Mouse (Mus musculus) neural tube, embryonic 13.5 days (tissue): ENCODE data around the gene Ctc1. TPM values are rescaled to one million over a fixed set of nuclear protein-coding genes. Genes with fewer than 3 reads are reported as not detected.
A peak's percentile ranks its signal among the peaks of the same experiment; 100 is the strongest.

Experiments used
- ATAC-seq: fragments of 200-750 bp; cut with Nextera tagmentation; 2 replicates; pipeline ENCODE4 v1.8.0; 2017; ENCODE audit warnings: low read depth, mild to moderate bottlenecking, moderate TSS enrichment, moderate library complexity
- H3K27ac ChIP-seq: fragments of 300-500 bp; sonication (generic); replicated peaks from 2 replicates; pipeline ENCODE4 v1.5.1; 2015; ENCODE audit warnings: moderate library complexity, mild to moderate bottlenecking, inconsistent platforms
- H3K27me3 ChIP-seq: fragments of 300-500 bp; sonication (generic); 2 replicates; pipeline ENCODE4 v1.6.1; 2015; ENCODE audit warnings: mild to moderate bottlenecking, inconsistent platforms
- H3K36me3 ChIP-seq: fragments of 300-500 bp; sonication (generic); 2 replicates; pipeline ENCODE4 v1.6.1; 2015; ENCODE audit warnings: mild to moderate bottlenecking, inconsistent platforms
- H3K4me1 ChIP-seq: fragments of 300-500 bp; sonication (generic); replicated peaks from 2 replicates; pipeline ENCODE4 v1.6.1; 2015; ENCODE audit warnings: inconsistent platforms
- H3K4me2 ChIP-seq: fragments of 300-500 bp; sonication (generic); 2 replicates; pipeline ENCODE4 v1.6.1; 2015; ENCODE audit warnings: inconsistent platforms, mild to moderate bottlenecking, moderate library complexity
- H3K4me3 ChIP-seq: fragments of 300-500 bp; sonication (generic); 2 replicates; pipeline ENCODE4 v1.5.1; 2015; ENCODE audit warnings: mild to moderate bottlenecking, inconsistent platforms
- H3K9ac ChIP-seq: fragments of 300-500 bp; sonication (generic); 2 replicates; pipeline ENCODE4 v1.6.1; 2015; ENCODE audit warnings: moderate library complexity, mild to moderate bottlenecking, inconsistent platforms
- H3K9me3 ChIP-seq: fragments of 300-500 bp; sonication (generic); 2 replicates; pipeline ENCODE4 v1.6.1; 2016; ENCODE audit warnings: inconsistent platforms
- WGBS: fragments of 180-500 bp; shearing (Covaris S2); methylation state at CpG from one replicate; pipeline ENCODE4 v1.1.7; 2015; 5-methylcytosine and 5-hydroxymethylcytosine counted together
- polyA plus RNA-seq: library from polyadenylated mRNA; unstranded; fragments of >200 nt; fragmentation: Nextera tagmentation; extraction: Ambion mirVana; gene quantifications from 2 replicates; pipeline ENCODE4 v1.2.1, GENCODE M21; 2015

Ctc1 gene
- polyA plus RNA-seq, 1 experiment from 2014 or later: 49.6 TPM

GRCm38 (mm10) chr11:69058729-69059356, 43.1 kb downstream of the Ctc1 start:
- Histone ChIP-seq H3K4me2 (peak overlapping the region; percentile 76), H3K9me3 (no peaks in the 10 kb centered on the region), H3K27ac (peak overlapping the region; percentile 91), H3K4me3 (peak overlapping the region; percentile 81), H3K9ac (peak overlapping the region; percentile 80), H3K4me1 (peaks cover 35% of the 10 kb centered on the region), H3K27me3 (no peaks in the 10 kb centered on the region), H3K36me3 (no peaks in the 10 kb centered on the region)
- ATAC-seq: peak; percentile 19; the same call in 1 of the 2 replicates
- 2% methylated on average over 19 of the region's 19 CpGs for WGBS

GRCm38 (mm10) chr11:69059357-69059974, 43.8 kb downstream of the Ctc1 start, which contains the start of gene Borcs6:
Borcs6 (plus strand) TSS chr11:69059717.
- H3K9me3 ChIP-seq: no peaks in the 10 kb centered on the region
- peak within 1 kb of the TSS; percentile 91 for H3K4me2 ChIP-seq
- WGBS: under 1% methylated on average over 64 of the region's 64 CpGs
- peak within 1 kb of the TSS; percentile 90 for H3K9ac ChIP-seq
- peak within 1 kb of the TSS; percentile 81 for H3K4me3 ChIP-seq
- no peaks in the 10 kb centered on the region for H3K27me3 ChIP-seq
- H3K4me1 ChIP-seq: peaks cover 41% of the 10 kb centered on the region
- no peaks in the 10 kb centered on the region for H3K36me3 ChIP-seq
- peak within 1 kb of the TSS; percentile 95 for H3K27ac ChIP-seq
- ATAC-seq: peak; percentile 93

GRCm38 (mm10) chr11:69059975-69060411, 44.3 kb downstream of the Ctc1 start:
- peak; percentile 24 for ATAC-seq
- peak overlapping the region; percentile 81 for H3K4me3 ChIP-seq
- peak overlapping the region; percentile 91 for H3K4me2 ChIP-seq
- no peaks in the 10 kb centered on the region for H3K9me3 ChIP-seq
- H3K9ac ChIP-seq: peak overlapping the region; percentile 90
- H3K27ac ChIP-seq: peak overlapping the region; percentile 95
- no peaks in the 10 kb centered on the region for H3K36me3 ChIP-seq
- H3K27me3 ChIP-seq: no peaks in the 10 kb centered on the region
- peaks cover 41% of the 10 kb centered on the region for H3K4me1 ChIP-seq
- WGBS: under 1% methylated on average over 49 of the region's 49 CpGs

- Histone ChIP-seq H3K27ac (peak overlapping the region; percentile 95), H3K4me2 (peak overlapping the region; percentile 91), H3K4me1 (peaks cover 41% of the 10 kb centered on the region), H3K36me3 (no peaks in the 10 kb centered on the region), H3K9ac (peak overlapping the region; percentile 90), H3K9me3 (no peaks in the 10 kb centered on the region), H3K27me3 (peaks cover 3% of the 10 kb centered on the region; the same call in 1 of the 2 replicates), H3K4me3 (peak overlapping the region; percentile 81)
- peak; percentile 5; the same call in 1 of the 2 replicates for ATAC-seq
- WGBS: 2% methylated on average over 40 of the region's 40 CpGs
These were observed 44.9 kb downstream of the Ctc1 start for GRCm38 (mm10) chr11:69060448-69061254.

GRCm38 (mm10) chr11:69061255-69061912, 45.7 kb downstream of the Ctc1 start:
- Histone ChIP-seq H3K27me3 (peaks cover 4% of the 10 kb centered on the region; the same call in 1 of the 2 replicates), H3K4me3 (peak overlapping the region; percentile 81), H3K27ac (no peak overlapping the region), H3K4me2 (peak overlapping the region; percentile 91), H3K36me3 (no peaks in the 10 kb centered on the region), H3K4me1 (peaks cover 48% of the 10 kb centered on the region), H3K9me3 (no peaks in the 10 kb centered on the region), H3K9ac (peak overlapping the region; percentile 90)
- 7% methylated on average over 17 of the region's 17 CpGs for WGBS
- no peak for ATAC-seq

- WGBS: 2% methylated on average over 17 of the region's 17 CpGs
- Histone ChIP-seq H3K9me3 (no peaks in the 10 kb centered on the region), H3K4me2 (peak overlapping the region; percentile 91), H3K4me3 (peak overlapping the region; percentile 81), H3K36me3 (no peaks in the 10 kb centered on the region), H3K4me1 (peaks cover 52% of the 10 kb centered on the region), H3K27ac (peak overlapping the region; percentile 25; the same call in 1 of the 2 replicates), H3K9ac (0 out of 2 replicates have a peak overlapping the region, but pooled peaks have one; percentile 47), H3K27me3 (peaks cover 4% of the 10 kb centered on the region; the same call in 1 of the 2 replicates)
- ATAC-seq: no peak
These were observed 46.6 kb downstream of the Ctc1 start for GRCm38 (mm10) chr11:69062194-69062760.

- Histone ChIP-seq H3K4me1 (peaks cover 49% of the 10 kb centered on the region), H3K4me2 (peak overlapping the region; percentile 91), H3K27me3 (peaks cover 4% of the 10 kb centered on the region; the same call in 1 of the 2 replicates), H3K27ac (peak overlapping the region; percentile 25), H3K9ac (peak overlapping the region; percentile 31; the same call in 1 of the 2 replicates), H3K36me3 (no peaks in the 10 kb centered on the region), H3K4me3 (peak overlapping the region; percentile 74), H3K9me3 (no peaks in the 10 kb centered on the region)
- under 1% methylated on average over 19 of the region's 19 CpGs for WGBS
- ATAC-seq: peak; percentile 26
These were observed 47.1 kb downstream of the Ctc1 start for GRCm38 (mm10) chr11:69062761-69063224.

GRCm38 (mm10) chr11:69063413-69064201, 47.9 kb downstream of the Ctc1 start:
- 0 out of 2 replicates have a peak, but pooled peaks have one; percentile 16 for ATAC-seq
- H3K36me3 ChIP-seq: no peaks in the 10 kb centered on the region
- H3K27ac ChIP-seq: peak overlapping the region; percentile 67
- peaks cover 41% of the 10 kb centered on the region for H3K4me1 ChIP-seq
- H3K9me3 ChIP-seq: no peaks in the 10 kb centered on the region
- under 1% methylated on average over 31 of the region's 31 CpGs for WGBS
- peak overlapping the region; percentile 91 for H3K4me2 ChIP-seq
- peak overlapping the region; percentile 74 for H3K4me3 ChIP-seq
- H3K9ac ChIP-seq: peak overlapping the region; percentile 77
- H3K27me3 ChIP-seq: peaks cover 4% of the 10 kb centered on the region; the same call in 1 of the 2 replicates

- H3K9me3 ChIP-seq: no peaks in the 10 kb centered on the region
- no peaks in the 10 kb centered on the region for H3K36me3 ChIP-seq
- H3K27me3 ChIP-seq: peaks cover 4% of the 10 kb centered on the region; the same call in 1 of the 2 replicates
- ATAC-seq: no peak
- peaks cover 38% of the 10 kb centered on the region for H3K4me1 ChIP-seq
- H3K27ac ChIP-seq: no peak overlapping the region
- whole genome bisulfite sequencing: 58% methylated on average over 9 of the region's 9 CpGs
- H3K4me3 ChIP-seq: peak overlapping the region; percentile 74
- H3K9ac ChIP-seq: peak overlapping the region; percentile 77
- H3K4me2 ChIP-seq: peak overlapping the region; percentile 91
These were observed 48.8 kb downstream of the Ctc1 start for GRCm38 (mm10) chr11:69064259-69065133.
